Mouse (Mus musculus): ENCODE measurements around the gene Pet100. TPM values are rescaled to one million over a fixed set of nuclear protein-coding genes. Genes with fewer than 3 reads are reported as not detected.

The Pet100 gene
- polyA plus RNA-seq, 1 experiment from 2014 or later, result 116 TPM

- Histone ChIP-seq H3K9me3 (no peaks in the 10 kb centered on the region), H3K4me2 (no peak overlapping the region), H3K4me3 (no peak overlapping the region), H3K4me1 (replicated peaks) (peaks cover 8% of the 10 kb centered on the region), H3K27ac (no peak overlapping the region), H3K9ac (no peak overlapping the region), H3K36me3 (no peaks in the 10 kb centered on the region), H3K27me3 (0 out of 2 replicates have a peak, but pooled peaks cover 1% of the 10 kb centered on the region)
- ATAC-seq (ENCODE audit: low FRiP score), result no peak
- WGBS, result 88% methylated on average over 8 of the region's 8 CpGs
Measured at GRCm38 (mm10) chr8:3660889-3661288, 39.5 kb downstream of the Pet100 start.

DNA sequence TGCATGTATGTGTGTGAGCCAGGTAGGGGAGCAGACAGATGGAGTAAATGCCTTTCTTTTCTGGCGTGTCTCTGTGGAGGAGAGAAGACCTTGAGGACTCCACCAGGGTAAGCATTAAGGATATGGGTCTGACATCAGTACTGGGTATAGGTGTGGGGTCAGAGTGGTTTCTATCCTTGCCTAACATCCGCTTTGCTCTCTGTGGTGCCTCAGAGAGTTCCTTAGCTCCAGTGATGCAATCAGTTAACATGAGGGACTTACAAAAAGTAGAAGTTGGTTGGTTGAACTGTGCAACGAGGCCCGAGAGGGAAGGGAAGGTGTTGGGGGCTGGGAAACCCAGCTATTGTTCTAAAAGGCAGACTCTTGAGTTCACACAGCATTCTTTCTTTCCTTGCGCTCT lies 43.1 kb downstream of the Pet100 start:
- no peaks in the 10 kb centered on the region for H3K36me3 ChIP-seq
- 64% methylated on average over 5 of the region's 5 CpGs for WGBS

GRCm38 (mm10) chr8:3665507-3665906 lies 44.2 kb downstream of the Pet100 start, which contains the start of gene Mcemp1:
TSS of gene Mcemp1 (plus strand) at chr8:3665754.
- Histone ChIP-seq H3K4me1 (replicated peaks) (no peaks in the 10 kb centered on the region), H3K36me3 (no peaks in the 10 kb centered on the region), H3K27ac (no peak within 1 kb of the TSS), H3K27me3 (0 out of 2 replicates have a peak, but pooled peaks cover 3% of the 10 kb centered on the region), H3K9me3 (no peaks in the 10 kb centered on the region), H3K9ac (no peak within 1 kb of the TSS), H3K4me2 (no peak within 1 kb of the TSS), H3K4me3 (no peak within 1 kb of the TSS)
- ATAC-seq (ENCODE audit: low FRiP score), result no peak
- 84% methylated on average over 6 of the region's 6 CpGs for WGBS

More for the DNA sequence above, 43.1 kb downstream of the Pet100 start:
- Histone ChIP-seq H3K4me2 (no peak overlapping the region), H3K9me3 (no peaks in the 10 kb centered on the region), H3K27ac (no peak overlapping the region), H3K27me3 (0 out of 2 replicates have a peak, but pooled peaks cover 3% of the 10 kb centered on the region), H3K9ac (no peak overlapping the region), H3K4me3 (no peak overlapping the region), H3K4me1 (replicated peaks) (no peaks in the 10 kb centered on the region)
- ATAC-seq (ENCODE audit: low FRiP score), result no peak

- Histone ChIP-seq H3K4me1 (replicated peaks) (0 out of 2 replicates have a peak, but pooled peaks cover 7% of the 10 kb centered on the region), H3K4me3 (no peak overlapping the region), H3K36me3 (no peaks in the 10 kb centered on the region), H3K9ac (no peak overlapping the region), H3K9me3 (no peaks in the 10 kb centered on the region), H3K27me3 (0 out of 2 replicates have a peak, but pooled peaks cover 3% of the 10 kb centered on the region), H3K27ac (no peak overlapping the region), H3K4me2 (no peak overlapping the region)
- no peak for ATAC-seq (ENCODE audit: low FRiP score)
- WGBS, result 95% methylated on average over 2 of the region's 2 CpGs
Measured at GRCm38 (mm10) chr8:3670388-3670787, 49.0 kb downstream of the Pet100 start.

GRCm38 (mm10) chr8:3671980-3672491 lies 50.7 kb downstream of the Pet100 start, which contains the start of gene Fcor:
TSS of gene Fcor (minus strand) at chr8:3672362.
- Histone ChIP-seq H3K4me3 (peak within 1 kb of the TSS; percentile 48), H3K27me3 (no peaks in the 10 kb centered on the region), H3K27ac (peak within 1 kb of the TSS; percentile 83), H3K9me3 (no peaks in the 10 kb centered on the region), H3K4me2 (peak within 1 kb of the TSS; percentile 61), H3K9ac (peak within 1 kb of the TSS; percentile 67), H3K36me3 (no peaks in the 10 kb centered on the region), H3K4me1 (replicated peaks) (peaks cover 12% of the 10 kb centered on the region)
- under 1% methylated on average over 23 of the region's 23 CpGs for WGBS
- peak; percentile 89 for ATAC-seq (ENCODE audit: low FRiP score)

DNA sequence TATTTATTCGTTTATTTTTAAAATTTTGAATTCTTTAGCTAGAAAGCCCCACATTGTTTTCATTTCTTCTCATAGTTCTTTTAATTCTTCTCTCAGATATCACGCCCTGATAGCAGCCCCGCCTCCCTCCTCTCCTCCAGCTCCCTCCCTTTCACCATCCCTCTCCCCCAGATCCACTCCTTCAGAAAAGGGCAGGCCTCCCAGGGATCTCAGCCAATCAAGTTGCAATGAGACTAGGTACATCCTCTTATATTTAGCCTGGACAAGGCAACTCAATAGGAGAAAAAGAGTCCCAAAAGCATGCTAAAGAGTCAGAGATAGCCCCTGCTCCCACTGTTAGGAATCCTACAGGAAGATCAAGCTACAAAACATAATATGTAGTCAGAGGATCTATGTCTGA lies 53.3 kb downstream of the Pet100 start:
- Histone ChIP-seq H3K27ac (no peak overlapping the region), H3K4me2 (no peak overlapping the region), H3K4me3 (no peak overlapping the region), H3K4me1 (replicated peaks) (peaks cover 30% of the 10 kb centered on the region), H3K9ac (no peak overlapping the region), H3K27me3 (no peaks in the 10 kb centered on the region), H3K9me3 (no peaks in the 10 kb centered on the region), H3K36me3 (peaks cover 10% of the 10 kb centered on the region)
- ATAC-seq (ENCODE audit: low FRiP score), result no peak
- WGBS, result 42% methylated on average over 3 of the region's 3 CpGs

Other genes with a start within 250 kb of the Pet100 start
- gene Arhgef18, start 228.5 kb upstream of the Pet100 start, polyA plus RNA-seq (2015; fragmentation: Nextera tagmentation; extraction: Ambion mirVana), result 10.0 and 12.0 TPM in 2 replicates
- 4.2 and 5.3 TPM in 2 replicates for gene Pex11g, start 153.9 kb upstream of the Pet100 start, polyA plus RNA-seq (2015; fragmentation: Nextera tagmentation; extraction: Ambion mirVana)
- gene Tex45, start 150.7 kb upstream of the Pet100 start, polyA plus RNA-seq (2015; fragmentation: Nextera tagmentation; extraction: Ambion mirVana), result 0.30 and 0.54 TPM in 2 replicates
- 77.4 and 79.9 TPM in 2 replicates for gene Zfp358, start 128.4 kb upstream of the Pet100 start, polyA plus RNA-seq (2015; fragmentation: Nextera tagmentation; extraction: Ambion mirVana)
- gene Mcoln1, start 121.1 kb upstream of the Pet100 start, polyA plus RNA-seq (2015; fragmentation: Nextera tagmentation; extraction: Ambion mirVana), result 90.1 and 92.0 TPM in 2 replicates
- 34.8 and 37.3 TPM in 2 replicates for gene Pnpla6, start 106.2 kb upstream of the Pet100 start, polyA plus RNA-seq (2015; fragmentation: Nextera tagmentation; extraction: Ambion mirVana)
- gene C330021F23Rik, start 53.6 kb upstream of the Pet100 start, polyA plus RNA-seq (2015; fragmentation: Nextera tagmentation; extraction: Ambion mirVana), result 0.36 and 0.62 TPM in 2 replicates
- 37.0 and 38.2 TPM in 2 replicates for gene Camsap3, start 34.3 kb upstream of the Pet100 start, polyA plus RNA-seq (2015; fragmentation: Nextera tagmentation; extraction: Ambion mirVana)
- gene Xab2, start 232 bp upstream of the Pet100 start, polyA plus RNA-seq (2015; fragmentation: Nextera tagmentation; extraction: Ambion mirVana), result 52.1 and 55.5 TPM in 2 replicates
- gene Pcp2, start 4.0 kb downstream of the Pet100 start, polyA plus RNA-seq (2015; fragmentation: Nextera tagmentation; extraction: Ambion mirVana), result 0.23 and 0.45 TPM in 2 replicates
- 32.1 and 34.9 TPM in 2 replicates for gene Stxbp2, start 9.4 kb downstream of the Pet100 start, polyA plus RNA-seq (2015; fragmentation: Nextera tagmentation; extraction: Ambion mirVana)
- gene Retn, start 34.2 kb downstream of the Pet100 start, polyA plus RNA-seq (2015; fragmentation: Nextera tagmentation; extraction: Ambion mirVana), result 0.16 and 0.65 TPM in 2 replicates
- gene Mcemp1, start 44.2 kb downstream of the Pet100 start, polyA plus RNA-seq (2015; fragmentation: Nextera tagmentation; extraction: Ambion mirVana), result 0.10 TPM in 1 of 2 replicates, not detected in the other
- gene Fcor, start 50.8 kb downstream of the Pet100 start, polyA plus RNA-seq (2015; fragmentation: Nextera tagmentation; extraction: Ambion mirVana), result 14.6 and 16.8 TPM in 2 replicates
- 53.4 and 57.9 TPM in 2 replicates for gene Trappc5, start 54.8 kb downstream of the Pet100 start, polyA plus RNA-seq (2015; fragmentation: Nextera tagmentation; extraction: Ambion mirVana)
- gene Fcer2a, start 72.6 kb downstream of the Pet100 start, polyA plus RNA-seq (2015; fragmentation: Nextera tagmentation; extraction: Ambion mirVana), result 0.36 and 0.51 TPM in 2 replicates
- not detected in 2 replicates for gene Clec4g, start 99.1 kb downstream of the Pet100 start, polyA plus RNA-seq (2015; fragmentation: Nextera tagmentation; extraction: Ambion mirVana)
- not detected in 2 replicates for gene Cd209a, start 127.4 kb downstream of the Pet100 start, polyA plus RNA-seq (2015; fragmentation: Nextera tagmentation; extraction: Ambion mirVana)
- not detected in 2 replicates for gene Cd209e, start 232.8 kb downstream of the Pet100 start, polyA plus RNA-seq (2015; fragmentation: Nextera tagmentation; extraction: Ambion mirVana)